Mouse (Mus musculus): Measurements from ENCODE around the gene Pcnp. TPM values are rescaled to one million over a fixed set of nuclear protein-coding genes. Genes with fewer than 3 reads are reported as not detected.
A peak's percentile ranks its signal among the peaks of the same experiment; 100 is the strongest.

Pcnp gene
- polyA plus RNA-seq, 1 experiment from 2014 or later, result 148 TPM

DNA sequence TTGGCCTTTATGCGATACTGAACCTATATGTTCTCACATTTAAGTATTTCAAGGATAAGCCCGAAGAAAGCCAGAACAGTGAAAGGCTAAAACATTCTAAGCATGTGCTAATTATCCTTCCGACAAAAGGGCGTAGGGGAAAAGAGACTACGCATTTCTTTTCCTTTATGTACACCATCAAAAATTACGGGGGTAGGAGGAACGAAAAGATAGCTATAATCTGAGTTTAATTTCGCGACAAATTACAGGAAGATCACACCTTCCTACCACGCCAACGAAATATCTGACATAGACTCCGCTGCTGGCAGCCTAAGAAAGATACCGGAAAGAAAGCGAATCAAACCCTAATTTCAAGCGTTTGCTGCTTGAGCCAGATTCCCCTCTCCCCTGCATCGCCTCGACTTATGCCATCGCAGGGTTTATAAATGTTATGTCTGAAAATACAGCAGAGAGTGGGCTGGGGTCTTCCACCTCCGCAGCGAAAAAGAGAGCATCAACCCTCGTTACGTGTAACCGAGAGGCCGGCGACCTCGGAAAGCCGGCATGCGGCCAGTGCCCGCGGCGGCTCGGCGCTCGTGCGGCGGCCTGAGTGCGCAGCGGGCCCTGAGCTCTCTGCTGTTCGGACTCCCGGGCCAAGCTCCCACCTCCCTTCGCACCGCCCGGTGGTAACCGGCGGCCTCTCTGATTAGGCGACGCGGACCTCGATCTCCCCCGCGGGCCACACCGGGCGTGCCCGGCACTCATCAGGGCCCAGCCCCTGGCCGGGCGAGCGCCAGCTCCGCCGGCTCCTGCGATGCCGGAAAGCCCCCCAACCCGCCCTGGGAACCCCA is 602 bp downstream of the Pcnp start:
- Histone ChIP-seq H3K4me3 (peak overlapping the region; percentile 95), H3K27ac (peak overlapping the region; percentile 95), H3K9ac (peak overlapping the region; percentile 96), H3K9me3 (replicated peaks) (no peaks in the 10 kb centered on the region), H3K36me3 (peaks cover 25% of the 10 kb centered on the region), H3K27me3 (no peaks in the 10 kb centered on the region), H3K4me2 (peak overlapping the region; percentile 80), H3K4me1 (replicated peaks) (peaks cover 23% of the 10 kb centered on the region)
- ATAC-seq (replicated peaks; ENCODE audit: insufficient number of reproducible peaks, insufficient read depth, low FRiP score, low read depth), result peak; percentile 84
- under 1% methylated on average over 62 of the region's 62 CpGs for WGBS

- no peak for ATAC-seq (replicated peaks; ENCODE audit: insufficient number of reproducible peaks, insufficient read depth, low FRiP score, low read depth)
- peaks cover 18% of the 10 kb centered on the region for H3K36me3 ChIP-seq
- H3K27ac ChIP-seq, result no peak overlapping the region
- 34% methylated on average over 12 of the region's 12 CpGs for WGBS
- peaks cover 23% of the 10 kb centered on the region for H3K4me1 ChIP-seq (replicated peaks)
- peak overlapping the region; percentile 80 for H3K4me2 ChIP-seq
- peak overlapping the region; percentile 96 for H3K9ac ChIP-seq
- peak overlapping the region; percentile 95 for H3K4me3 ChIP-seq
- no peaks in the 10 kb centered on the region for H3K27me3 ChIP-seq
- H3K9me3 ChIP-seq (replicated peaks), result no peaks in the 10 kb centered on the region
Observed at GRCm38 (mm10) chr16:56027854-56028629, 1.5 kb downstream of the Pcnp start.

- no peaks in the 10 kb centered on the region for H3K9me3 ChIP-seq (replicated peaks)
- H3K4me2 ChIP-seq, result no peak overlapping the region
- H3K27me3 ChIP-seq, result no peaks in the 10 kb centered on the region
- no peak for ATAC-seq (replicated peaks; ENCODE audit: insufficient number of reproducible peaks, insufficient read depth, low FRiP score, low read depth)
- H3K4me3 ChIP-seq, result no peak overlapping the region
- no peak overlapping the region for H3K9ac ChIP-seq
- peaks cover 45% of the 10 kb centered on the region for H3K36me3 ChIP-seq
- no peaks in the 10 kb centered on the region for H3K4me1 ChIP-seq (replicated peaks)
- no peak overlapping the region for H3K27ac ChIP-seq
- WGBS, result 92% methylated on average over 7 of the region's 7 CpGs
Observed at GRCm38 (mm10) chr16:56019660-56020059, 9.9 kb downstream of the Pcnp start.

DNA sequence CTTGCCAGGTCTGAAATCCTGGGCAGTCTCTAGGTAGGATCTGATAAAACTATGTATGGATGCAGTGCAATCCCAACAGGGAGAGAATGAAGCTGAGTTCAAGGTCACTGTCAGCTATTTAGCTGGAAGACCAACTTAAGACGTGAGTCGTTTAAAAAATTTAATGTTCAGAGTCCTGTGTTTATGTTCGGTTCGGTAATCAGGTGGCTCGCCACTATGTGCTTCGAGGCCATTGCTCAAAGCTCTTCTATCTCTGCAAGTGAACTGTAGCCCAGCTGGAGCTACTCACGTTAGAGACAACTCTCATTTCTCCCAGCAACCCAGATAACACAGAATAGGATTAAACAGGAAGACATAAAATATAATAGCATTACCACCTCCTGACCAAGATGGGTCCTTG is 15.5 kb downstream of the Pcnp start:
- Histone ChIP-seq H3K4me1 (replicated peaks) (no peaks in the 10 kb centered on the region), H3K9me3 (replicated peaks) (no peaks in the 10 kb centered on the region), H3K9ac (no peak overlapping the region), H3K4me3 (no peak overlapping the region), H3K27me3 (no peaks in the 10 kb centered on the region), H3K4me2 (no peak overlapping the region), H3K27ac (no peak overlapping the region), H3K36me3 (peaks cover 32% of the 10 kb centered on the region)
- no peak for ATAC-seq (replicated peaks; ENCODE audit: insufficient number of reproducible peaks, insufficient read depth, low FRiP score, low read depth)
- WGBS, result 79% methylated on average over 7 of the region's 7 CpGs

GRCm38 (mm10) chr16:56012789-56013743 is 16.5 kb downstream of the Pcnp start:
- WGBS, result 86% methylated on average over 10 of the region's 10 CpGs
- peaks cover 25% of the 10 kb centered on the region for H3K36me3 ChIP-seq
- no peaks in the 10 kb centered on the region for H3K9me3 ChIP-seq (replicated peaks)
- no peak overlapping the region for H3K27ac ChIP-seq
- H3K4me1 ChIP-seq (replicated peaks), result no peaks in the 10 kb centered on the region
- no peak overlapping the region for H3K9ac ChIP-seq
- no peak overlapping the region for H3K4me3 ChIP-seq
- no peak overlapping the region for H3K4me2 ChIP-seq
- no peak for ATAC-seq (replicated peaks; ENCODE audit: insufficient number of reproducible peaks, insufficient read depth, low FRiP score, low read depth)
- H3K27me3 ChIP-seq, result no peaks in the 10 kb centered on the region

DNA sequence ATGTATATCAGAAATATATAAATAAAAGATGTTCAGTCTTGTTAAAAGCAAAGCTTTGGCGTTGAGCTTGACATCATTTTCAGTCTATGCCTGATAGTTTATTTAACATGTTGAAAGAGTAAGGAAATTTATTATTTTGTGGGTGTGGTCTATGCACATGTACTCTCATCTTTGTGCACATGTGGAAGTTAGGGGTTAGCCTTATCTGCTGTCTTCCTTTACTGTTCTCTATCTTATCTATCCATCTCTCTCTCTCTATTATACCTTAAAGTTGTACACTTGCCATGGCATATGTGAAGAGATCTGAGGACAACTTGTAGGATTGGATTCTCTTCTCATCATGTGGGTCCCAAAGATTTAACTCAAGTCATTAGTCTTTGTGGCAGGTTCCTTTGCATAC is 20.7 kb downstream of the Pcnp start:
- ATAC-seq (replicated peaks; ENCODE audit: insufficient number of reproducible peaks, insufficient read depth, low FRiP score, low read depth), result no peak
- WGBS, result 94% methylated on average over 1 of the region's 1 CpGs
- Histone ChIP-seq H3K4me1 (replicated peaks) (no peaks in the 10 kb centered on the region), H3K27me3 (no peaks in the 10 kb centered on the region), H3K4me3 (no peak overlapping the region), H3K4me2 (no peak overlapping the region), H3K9ac (no peak overlapping the region), H3K27ac (no peak overlapping the region), H3K36me3 (peaks cover 41% of the 10 kb centered on the region), H3K9me3 (replicated peaks) (no peaks in the 10 kb centered on the region)

DNA sequence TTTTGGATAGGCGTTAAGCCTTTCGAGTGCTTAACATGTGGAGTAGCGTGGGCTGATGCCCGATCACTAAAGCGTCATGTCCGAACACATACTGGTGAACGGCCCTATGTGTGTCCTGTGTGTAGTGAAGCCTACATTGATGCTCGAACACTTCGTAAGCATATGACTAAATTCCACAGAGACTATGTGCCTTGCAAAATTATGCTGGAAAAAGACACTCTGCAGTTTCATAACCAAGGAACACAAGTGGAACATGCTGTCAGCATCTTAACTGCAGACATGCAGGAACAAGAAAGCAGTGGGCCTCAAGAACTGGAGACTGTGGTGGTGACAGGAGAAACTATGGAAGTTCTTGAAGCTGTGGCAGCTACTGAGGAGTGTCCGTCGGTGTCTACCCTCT is 22.7 kb downstream of the Pcnp start:
- Histone ChIP-seq H3K27me3 (no peaks in the 10 kb centered on the region), H3K4me2 (no peak overlapping the region), H3K9ac (no peak overlapping the region), H3K4me3 (no peak overlapping the region), H3K4me1 (replicated peaks) (no peaks in the 10 kb centered on the region), H3K36me3 (peaks cover 48% of the 10 kb centered on the region), H3K9me3 (replicated peaks) (no peaks in the 10 kb centered on the region), H3K27ac (no peak overlapping the region)
- WGBS, result 83% methylated on average over 11 of the region's 11 CpGs
- no peak for ATAC-seq (replicated peaks; ENCODE audit: insufficient number of reproducible peaks, insufficient read depth, low FRiP score, low read depth)

- ATAC-seq (replicated peaks; ENCODE audit: insufficient number of reproducible peaks, insufficient read depth, low FRiP score, low read depth), result no peak
Observed at GRCm38 (mm10) chr16:55994235-55994634, 35.3 kb downstream of the Pcnp start.

GRCm38 (mm10) chr16:55990311-55990710 is 39.2 kb downstream of the Pcnp start:
- WGBS, result 89% methylated on average over 4 of the region's 4 CpGs
- no peak overlapping the region for H3K27ac ChIP-seq
- ATAC-seq (replicated peaks; ENCODE audit: insufficient number of reproducible peaks, insufficient read depth, low FRiP score, low read depth), result no peak
- no peaks in the 10 kb centered on the region for H3K4me1 ChIP-seq (replicated peaks)
- no peaks in the 10 kb centered on the region for H3K27me3 ChIP-seq
- H3K4me2 ChIP-seq, result no peak overlapping the region
- H3K9ac ChIP-seq, result no peak overlapping the region
- no peak overlapping the region for H3K4me3 ChIP-seq
- H3K36me3 ChIP-seq, result peaks cover 42% of the 10 kb centered on the region
- H3K9me3 ChIP-seq (replicated peaks), result no peaks in the 10 kb centered on the region

More at GRCm38 (mm10) chr16:55994235-55994634, 35.3 kb downstream of the Pcnp start:
- Histone ChIP-seq H3K36me3 (peaks cover 42% of the 10 kb centered on the region), H3K27ac (no peak overlapping the region), H3K4me2 (no peak overlapping the region), H3K4me3 (no peak overlapping the region), H3K27me3 (no peaks in the 10 kb centered on the region), H3K4me1 (replicated peaks) (no peaks in the 10 kb centered on the region), H3K9me3 (replicated peaks) (no peaks in the 10 kb centered on the region), H3K9ac (no peak overlapping the region)
- WGBS, result 90% methylated on average over 2 of the region's 2 CpGs

DNA sequence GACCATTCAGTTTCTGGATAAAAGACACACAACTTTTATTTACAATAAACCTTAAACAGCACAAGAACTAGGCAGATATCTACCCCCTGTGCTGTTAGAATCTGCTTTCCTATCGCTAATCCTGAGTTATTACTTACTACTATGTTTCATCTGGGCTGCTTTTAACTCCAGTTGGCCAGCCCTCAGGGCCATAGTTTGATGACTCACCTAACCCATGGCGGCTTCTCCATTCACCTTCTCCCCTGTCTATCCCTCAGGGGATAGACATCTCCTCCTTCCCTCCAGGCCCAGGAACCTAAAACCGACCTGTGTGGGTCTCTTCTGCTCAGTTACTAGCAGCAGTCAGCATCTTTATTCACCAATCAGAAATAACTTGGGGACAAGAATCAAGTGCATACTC is 43.5 kb downstream of the Pcnp start:
- WGBS, result 87% methylated on average over 3 of the region's 3 CpGs
- no peak for ATAC-seq (replicated peaks; ENCODE audit: insufficient number of reproducible peaks, insufficient read depth, low FRiP score, low read depth)
- no peaks in the 10 kb centered on the region for H3K27me3 ChIP-seq
- H3K9ac ChIP-seq, result no peak overlapping the region
- H3K4me2 ChIP-seq, result no peak overlapping the region
- no peaks in the 10 kb centered on the region for H3K9me3 ChIP-seq (replicated peaks)
- H3K4me3 ChIP-seq, result no peak overlapping the region
- no peak overlapping the region for H3K27ac ChIP-seq
- peaks cover 30% of the 10 kb centered on the region for H3K36me3 ChIP-seq
- no peaks in the 10 kb centered on the region for H3K4me1 ChIP-seq (replicated peaks)

DNA sequence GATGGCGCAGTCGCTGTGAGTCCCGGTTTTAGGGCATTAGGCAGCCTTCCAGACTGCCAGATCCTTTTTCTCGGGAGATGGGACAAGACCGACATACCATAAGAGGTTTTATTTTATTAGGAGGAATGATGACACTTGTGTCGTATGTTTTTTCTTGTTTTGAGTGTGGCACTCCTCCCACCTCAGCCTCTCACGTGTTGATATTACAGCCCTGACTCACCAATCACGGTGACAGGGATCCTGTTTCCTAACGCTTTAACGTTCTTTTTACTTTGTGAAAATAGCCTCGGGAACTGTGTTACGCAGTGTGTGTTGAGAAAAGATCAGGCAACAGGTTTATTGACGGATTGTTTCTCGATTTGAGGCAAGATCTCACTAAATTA is 54.6 kb downstream of the Pcnp start:
- WGBS, result 7% methylated on average over 14 of the region's 14 CpGs
- peaks cover 18% of the 10 kb centered on the region for H3K4me1 ChIP-seq (replicated peaks)
- peak overlapping the region; percentile 83 for H3K4me2 ChIP-seq
- peak overlapping the region; percentile 88 for H3K27ac ChIP-seq
- no peaks in the 10 kb centered on the region for H3K9me3 ChIP-seq (replicated peaks)
- H3K4me3 ChIP-seq, result peak overlapping the region; percentile 100
- peak overlapping the region; percentile 97 for H3K9ac ChIP-seq
- H3K27me3 ChIP-seq, result no peaks in the 10 kb centered on the region
- no peak for ATAC-seq (replicated peaks; ENCODE audit: insufficient number of reproducible peaks, insufficient read depth, low FRiP score, low read depth)
- H3K36me3 ChIP-seq, result peaks cover 21% of the 10 kb centered on the region
